Mouse (Mus musculus): ENCODE measurements around the gene Pcmt1.

- no peak for TF ChIP-seq POLR2A (IDR thresholded peaks at IDR 0.05; ENCODE audit: extremely low read depth, insufficient read depth, low read length)
- TF ChIP-seq CTCF (IDR thresholded peaks at IDR 0.05; ENCODE audit: low read depth, low read length): no peak
These were observed 61.1 kb downstream of the Pcmt1 start for GRCm38 (mm10) chr10:7619821-7620241.

Data from liver, adult 2 months (tissue).